Mouse (Mus musculus) G1E (cell line): ENCODE data around the gene Ckmt2. TPM values are rescaled to one million over a fixed set of nuclear protein-coding genes. Genes with fewer than 3 reads are reported as not detected.

Experiments used
- ATAC-seq: 2 replicates; pipeline ENCODE4 v1.8.0; 2016; ENCODE audit warnings: mild to moderate bottlenecking; ENCODE audit not compliant: insufficient number of reproducible peaks, poor library complexity, low FRiP score, severe bottlenecking; ENCODE audit errors: extremely low read depth
- DNase-seq: peaks from one replicate; pipeline ENCODE4 v3.0.0; 2012; ENCODE audit warnings: low spot score
- H3K27me3 ChIP-seq: 2 replicates; pipeline ENCODE4 v1.6.1; 2012; ENCODE audit warnings: mild to moderate bottlenecking, low read length, inconsistent platforms; ENCODE audit not compliant: insufficient read depth
- H3K36me3 ChIP-seq: replicated peaks from 2 replicates; pipeline ENCODE3; 2012; ENCODE audit warnings: mild to moderate bottlenecking, inconsistent platforms
- H3K4me1 ChIP-seq: 2 replicates; pipeline ENCODE4 v1.6.1; 2012; ENCODE audit warnings: low read depth, low read length, inconsistent platforms, mixed read lengths; ENCODE audit not compliant: insufficient read depth
- H3K4me3 ChIP-seq: 2 replicates; pipeline ENCODE4 v1.5.1; 2012; ENCODE audit warnings: low read depth, mild to moderate bottlenecking, inconsistent platforms, low read length, moderate library complexity, mixed read lengths
- H3K9me3 ChIP-seq: replicated peaks from 2 replicates; pipeline ENCODE4 v1.6.1; 2012; ENCODE audit warnings: inconsistent platforms
- CTCF ChIP-seq: IDR thresholded peaks from 2 replicates; pipeline ENCODE4 v1.5.1; 2012; ENCODE audit warnings: low read depth, low read length, inconsistent platforms, mixed read lengths
- GATA1 ChIP-seq: IDR thresholded peaks from 2 replicates; pipeline ENCODE4 v1.6.1; 2012; ENCODE audit warnings: borderline replicate concordance, low read length, inconsistent platforms, mixed read lengths
- GATA2 ChIP-seq: IDR thresholded peaks from 2 replicates; pipeline ENCODE4 v1.6.1; 2012; ENCODE audit warnings: low read depth, low read length, inconsistent platforms, borderline replicate concordance
- POLR2AphosphoS5 ChIP-seq: IDR thresholded peaks from 2 replicates; pipeline ENCODE4 v1.6.1; 2012; ENCODE audit warnings: low read depth, low read length, inconsistent platforms; ENCODE audit not compliant: insufficient replicate concordance
- TAL1 ChIP-seq: conservative IDR thresholded peaks from 2 replicates; pipeline ENCODE4 v1.6.1; 2012; ENCODE audit warnings: low read depth, low read length, inconsistent platforms, mixed read lengths
- polyA plus RNA-seq: library from polyadenylated mRNA; stranded (reverse); fragments of >175 nt; gene quantifications from 2 replicates; pipeline ENCODE4 v1.2.3, GENCODE M21; 2012
- total RNA-seq, 2 experiments: library from RNA; stranded (forward) in 1 of 2; stranded (reverse) in 1 of 2; fragments of 200-1000 nt in 1 of 2; fragments of >200 nt in 1 of 2; fragmentation: Nextera tagmentation in 1 of 2; gene quantifications; 2 replicates each; pipeline ENCODE4 v1.2.3; 2014 to 2017

The Ckmt2 gene
- total and polyA plus RNA-seq, 3 experiments = not detected

- Histone ChIP-seq H3K4me1 (no peaks in the 10 kb centered on the region), H3K4me3 (no peak overlapping the region), H3K36me3 (no peaks in the 10 kb centered on the region), H3K9me3 (no peaks in the 10 kb centered on the region), H3K27me3 (peaks cover 9% of the 10 kb centered on the region; the same call in 1 of the 2 replicates)
- ATAC-seq = no peak
- TF ChIP-seq GATA1 = no peak
- no peak for TF ChIP-seq POLR2AphosphoS5
- TF ChIP-seq GATA2 = no peak
- TF ChIP-seq CTCF = no peak
- TF ChIP-seq TAL1 = no peak
- no peak for DNase-seq
Measured at GRCm38 (mm10) chr13:91915192-91915581, 38.5 kb upstream of the Ckmt2 start.

GRCm38 (mm10) chr13:91911652-91912051 lies 35.0 kb upstream of the Ckmt2 start:
- ATAC-seq = no peak
- Histone ChIP-seq H3K4me1 (no peaks in the 10 kb centered on the region), H3K4me3 (no peak overlapping the region), H3K9me3 (no peaks in the 10 kb centered on the region), H3K36me3 (no peaks in the 10 kb centered on the region), H3K27me3 (peaks cover 22% of the 10 kb centered on the region)
- DNase-seq = no peak
- TF ChIP-seq CTCF (no peak), GATA1 (no peak), POLR2AphosphoS5 (no peak), TAL1 (no peak), GATA2 (no peak)

- Histone ChIP-seq H3K9me3 (no peaks in the 10 kb centered on the region), H3K4me3 (no peak overlapping the region), H3K4me1 (no peaks in the 10 kb centered on the region), H3K27me3 (peaks cover 25% of the 10 kb centered on the region), H3K36me3 (no peaks in the 10 kb centered on the region)
- DNase-seq = no peak
- ATAC-seq = no peak
- TF ChIP-seq GATA1 = no peak
- no peak for TF ChIP-seq GATA2
- no peak for TF ChIP-seq POLR2AphosphoS5
- no peak for TF ChIP-seq TAL1
- no peak for TF ChIP-seq CTCF
Measured at GRCm38 (mm10) chr13:91911211-91911610, 34.5 kb upstream of the Ckmt2 start.

- H3K4me3 ChIP-seq = no peak overlapping the region
- peaks cover 23% of the 10 kb centered on the region; the same call in 1 of the 2 replicates for H3K27me3 ChIP-seq
- ATAC-seq = peak; percentile 49; the same call in 1 of the 2 replicates
- DNase-seq = peak; percentile 11
- no peak for TF ChIP-seq CTCF
- no peak for TF ChIP-seq GATA2
- no peak for TF ChIP-seq POLR2AphosphoS5
- no peak for TF ChIP-seq TAL1
- TF ChIP-seq GATA1 = no peak
- no peaks in the 10 kb centered on the region for H3K9me3 ChIP-seq
- no peaks in the 10 kb centered on the region for H3K4me1 ChIP-seq
- H3K36me3 ChIP-seq = no peaks in the 10 kb centered on the region
Measured at GRCm38 (mm10) chr13:91908202-91908980, 31.7 kb upstream of the Ckmt2 start.

- no peak for ATAC-seq
Measured at GRCm38 (mm10) chr13:91906338-91906737, 29.7 kb upstream of the Ckmt2 start.

GRCm38 (mm10) chr13:91896476-91896875 lies 19.8 kb upstream of the Ckmt2 start:
- no peaks in the 10 kb centered on the region for H3K36me3 ChIP-seq
- DNase-seq (no peak), ATAC-seq (no peak)
- TF ChIP-seq TAL1 = no peak
- no peak for TF ChIP-seq POLR2AphosphoS5
- TF ChIP-seq CTCF = no peak
- TF ChIP-seq GATA2 = no peak
- no peak for TF ChIP-seq GATA1
- no peak overlapping the region for H3K4me3 ChIP-seq
- peaks cover 3% of the 10 kb centered on the region for H3K27me3 ChIP-seq
- no peaks in the 10 kb centered on the region for H3K9me3 ChIP-seq
- no peaks in the 10 kb centered on the region for H3K4me1 ChIP-seq

More at GRCm38 (mm10) chr13:91906338-91906737, 29.7 kb upstream of the Ckmt2 start:
- no peaks in the 10 kb centered on the region for H3K36me3 ChIP-seq
- H3K4me3 ChIP-seq = no peak overlapping the region
- no peak for DNase-seq
- TF ChIP-seq CTCF (no peak), POLR2AphosphoS5 (no peak), GATA1 (no peak), TAL1 (no peak), GATA2 (no peak)
- H3K9me3 ChIP-seq = no peaks in the 10 kb centered on the region
- no peaks in the 10 kb centered on the region for H3K4me1 ChIP-seq
- peaks cover 17% of the 10 kb centered on the region; the same call in 1 of the 2 replicates for H3K27me3 ChIP-seq

GRCm38 (mm10) chr13:91893132-91893531 lies 16.4 kb upstream of the Ckmt2 start:
- DNase-seq = no peak
- Histone ChIP-seq H3K4me3 (no peak overlapping the region), H3K36me3 (no peaks in the 10 kb centered on the region), H3K27me3 (peaks cover 3% of the 10 kb centered on the region), H3K9me3 (no peaks in the 10 kb centered on the region), H3K4me1 (no peaks in the 10 kb centered on the region)
- TF ChIP-seq GATA1 (no peak), POLR2AphosphoS5 (no peak), GATA2 (no peak), CTCF (no peak), TAL1 (no peak)
- peak; percentile 49 for ATAC-seq
